Mouse (Mus musculus): ENCODE data around the gene Glra1. TPM values are rescaled to one million over a fixed set of nuclear protein-coding genes. Genes with fewer than 3 reads are reported as not detected.
A peak's percentile ranks its signal among the peaks of the same experiment; 100 is the strongest.

The Glra1 gene
- polyA plus RNA-seq, 1 experiment from 2014 or later: not detected

GRCm38 (mm10) chr11:55502886-55503285 is 105.1 kb downstream of the Glra1 start:
- Histone ChIP-seq H3K27ac (no peak overlapping the region), H3K36me3 (peaks cover 55% of the 10 kb centered on the region), H3K9me3 (replicated peaks) (no peaks in the 10 kb centered on the region), H3K4me1 (no peaks in the 10 kb centered on the region), H3K4me2 (no peak overlapping the region), H3K9ac (no peak overlapping the region), H3K4me3 (no peak overlapping the region), H3K27me3 (replicated peaks) (no peaks in the 10 kb centered on the region)
- ATAC-seq: no peak
- 72% methylated on average over 5 of the region's 5 CpGs for WGBS (ENCODE audit: insufficient replicate concordance)

- WGBS (ENCODE audit: insufficient replicate concordance): 84% methylated on average over 8 of the region's 8 CpGs
- Histone ChIP-seq H3K4me2 (no peak overlapping the region), H3K27me3 (replicated peaks) (no peaks in the 10 kb centered on the region), H3K27ac (no peak overlapping the region), H3K4me3 (no peak overlapping the region), H3K9me3 (replicated peaks) (no peaks in the 10 kb centered on the region), H3K36me3 (peaks cover 63% of the 10 kb centered on the region), H3K9ac (no peak overlapping the region), H3K4me1 (no peaks in the 10 kb centered on the region)
- no peak for ATAC-seq
Measured at GRCm38 (mm10) chr11:55501955-55502531, 106.0 kb downstream of the Glra1 start.

GRCm38 (mm10) chr11:55497885-55498284 is 110.1 kb downstream of the Glra1 start:
- peaks cover 99% of the 10 kb centered on the region for H3K36me3 ChIP-seq
- no peak overlapping the region for H3K4me2 ChIP-seq
- ATAC-seq: 0 out of 2 replicates have a peak, but pooled peaks have one; percentile 39
- no peak overlapping the region for H3K4me3 ChIP-seq
- 57% methylated on average over 5 of the region's 5 CpGs for WGBS (ENCODE audit: insufficient replicate concordance)
- H3K27me3 ChIP-seq (replicated peaks): no peaks in the 10 kb centered on the region
- H3K9me3 ChIP-seq (replicated peaks): no peaks in the 10 kb centered on the region
- H3K9ac ChIP-seq: no peak overlapping the region
- no peaks in the 10 kb centered on the region for H3K4me1 ChIP-seq
- H3K27ac ChIP-seq: no peak overlapping the region

- H3K4me2 ChIP-seq: no peak overlapping the region
- H3K27me3 ChIP-seq (replicated peaks): no peaks in the 10 kb centered on the region
- no peaks in the 10 kb centered on the region for H3K4me1 ChIP-seq
- no peaks in the 10 kb centered on the region for H3K9me3 ChIP-seq (replicated peaks)
- H3K4me3 ChIP-seq: no peak overlapping the region
- H3K9ac ChIP-seq: no peak overlapping the region
- H3K36me3 ChIP-seq: peaks cover 99% of the 10 kb centered on the region
- no peak overlapping the region for H3K27ac ChIP-seq
- ATAC-seq: no peak
- WGBS (ENCODE audit: insufficient replicate concordance): 83% methylated on average over 6 of the region's 6 CpGs
Measured at GRCm38 (mm10) chr11:55496158-55496557, 111.8 kb downstream of the Glra1 start.

GRCm38 (mm10) chr11:55485443-55485842 is 122.6 kb downstream of the Glra1 start:
- Histone ChIP-seq H3K9me3 (replicated peaks) (no peaks in the 10 kb centered on the region), H3K4me3 (no peak overlapping the region), H3K36me3 (peaks cover 95% of the 10 kb centered on the region), H3K27me3 (replicated peaks) (no peaks in the 10 kb centered on the region), H3K4me1 (0 out of 2 replicates have a peak, but pooled peaks cover 6% of the 10 kb centered on the region), H3K9ac (no peak overlapping the region), H3K4me2 (no peak overlapping the region), H3K27ac (no peak overlapping the region)
- no peak for ATAC-seq
- WGBS (ENCODE audit: insufficient replicate concordance): 89% methylated on average over 7 of the region's 7 CpGs

- Histone ChIP-seq H3K9ac (peak overlapping the region; percentile 41), H3K36me3 (peaks cover 63% of the 10 kb centered on the region), H3K4me1 (peaks cover 75% of the 10 kb centered on the region), H3K27ac (0 out of 2 replicates have a peak overlapping the region, but pooled peaks have one; percentile 13), H3K4me2 (peak overlapping the region; percentile 77), H3K4me3 (peak overlapping the region; percentile 77; the same call in 1 of the 2 replicates), H3K27me3 (replicated peaks) (no peaks in the 10 kb centered on the region), H3K9me3 (replicated peaks) (no peaks in the 10 kb centered on the region)
- 56% methylated on average over 3 of the region's 3 CpGs for WGBS (ENCODE audit: insufficient replicate concordance)
- no peak for ATAC-seq
Measured at GRCm38 (mm10) chr11:55473219-55473618, 134.8 kb downstream of the Glra1 start.

GRCm38 (mm10) chr11:55471467-55471866 is 136.5 kb downstream of the Glra1 start:
- peaks cover 71% of the 10 kb centered on the region for H3K4me1 ChIP-seq
- H3K27ac ChIP-seq: peak overlapping the region; percentile 45; the same call in 1 of the 2 replicates
- no peaks in the 10 kb centered on the region for H3K9me3 ChIP-seq (replicated peaks)
- no peak for ATAC-seq
- WGBS (ENCODE audit: insufficient replicate concordance): 62% methylated on average over 7 of the region's 7 CpGs
- H3K36me3 ChIP-seq: peaks cover 48% of the 10 kb centered on the region
- peak overlapping the region; percentile 77 for H3K4me2 ChIP-seq
- peak overlapping the region; percentile 90 for H3K9ac ChIP-seq
- H3K4me3 ChIP-seq: peak overlapping the region; percentile 77
- H3K27me3 ChIP-seq (replicated peaks): no peaks in the 10 kb centered on the region

GRCm38 (mm10) chr11:55470761-55471160 is 137.2 kb downstream of the Glra1 start:
- H3K27me3 ChIP-seq (replicated peaks): no peaks in the 10 kb centered on the region
- no peaks in the 10 kb centered on the region for H3K9me3 ChIP-seq (replicated peaks)
- peak overlapping the region; percentile 90 for H3K9ac ChIP-seq
- peak overlapping the region; percentile 45 for H3K27ac ChIP-seq
- peaks cover 44% of the 10 kb centered on the region for H3K36me3 ChIP-seq
- peaks cover 65% of the 10 kb centered on the region for H3K4me1 ChIP-seq
- no peak for ATAC-seq
- peak overlapping the region; percentile 77 for H3K4me3 ChIP-seq
- WGBS (ENCODE audit: insufficient replicate concordance): 20% methylated on average over 8 of the region's 8 CpGs
- H3K4me2 ChIP-seq: peak overlapping the region; percentile 77

- no peaks in the 10 kb centered on the region for H3K9me3 ChIP-seq (replicated peaks)
- WGBS (ENCODE audit: insufficient replicate concordance): under 1% methylated on average over 46 of the region's 46 CpGs
- ATAC-seq: no peak
- peak overlapping the region; percentile 77 for H3K4me2 ChIP-seq
- no peaks in the 10 kb centered on the region for H3K27me3 ChIP-seq (replicated peaks)
- H3K9ac ChIP-seq: peak overlapping the region; percentile 90
- H3K36me3 ChIP-seq: peaks cover 41% of the 10 kb centered on the region
- peak overlapping the region; percentile 77 for H3K4me3 ChIP-seq
- H3K27ac ChIP-seq: peak overlapping the region; percentile 90
- peaks cover 61% of the 10 kb centered on the region for H3K4me1 ChIP-seq
Measured at GRCm38 (mm10) chr11:55469923-55470691, 137.9 kb downstream of the Glra1 start.

GRCm38 (mm10) chr11:55469048-55469843 is 138.8 kb downstream of the Glra1 start, which contains the start of gene G3bp1:
Gene G3bp1 (plus strand): TSS chr11:55469685.
- Histone ChIP-seq H3K4me1 (peaks cover 53% of the 10 kb centered on the region), H3K27ac (peak within 1 kb of the TSS; percentile 96), H3K27me3 (replicated peaks) (no peaks in the 10 kb centered on the region), H3K4me2 (peak within 1 kb of the TSS; percentile 77), H3K9me3 (replicated peaks) (no peaks in the 10 kb centered on the region), H3K4me3 (peak within 1 kb of the TSS; percentile 77), H3K9ac (peak within 1 kb of the TSS; percentile 90), H3K36me3 (peaks cover 32% of the 10 kb centered on the region)
- peak; percentile 92 for ATAC-seq
- WGBS (ENCODE audit: insufficient replicate concordance): under 1% methylated on average over 57 of the region's 57 CpGs

- Histone ChIP-seq H3K4me3 (peak overlapping the region; percentile 77), H3K27ac (peak overlapping the region; percentile 96), H3K4me2 (peak overlapping the region; percentile 77), H3K9me3 (replicated peaks) (no peaks in the 10 kb centered on the region), H3K4me1 (peaks cover 47% of the 10 kb centered on the region), H3K9ac (peak overlapping the region; percentile 83), H3K27me3 (replicated peaks) (no peaks in the 10 kb centered on the region), H3K36me3 (peaks cover 26% of the 10 kb centered on the region)
- WGBS (ENCODE audit: insufficient replicate concordance): 1% methylated on average over 17 of the region's 17 CpGs
- peak; percentile 23; the same call in 1 of the 2 replicates for ATAC-seq
Measured at GRCm38 (mm10) chr11:55468611-55469047, 139.4 kb downstream of the Glra1 start.
